Comparison of ENCODE assay signal across 8 mouse cellular contexts in the genomic region with DNA sequence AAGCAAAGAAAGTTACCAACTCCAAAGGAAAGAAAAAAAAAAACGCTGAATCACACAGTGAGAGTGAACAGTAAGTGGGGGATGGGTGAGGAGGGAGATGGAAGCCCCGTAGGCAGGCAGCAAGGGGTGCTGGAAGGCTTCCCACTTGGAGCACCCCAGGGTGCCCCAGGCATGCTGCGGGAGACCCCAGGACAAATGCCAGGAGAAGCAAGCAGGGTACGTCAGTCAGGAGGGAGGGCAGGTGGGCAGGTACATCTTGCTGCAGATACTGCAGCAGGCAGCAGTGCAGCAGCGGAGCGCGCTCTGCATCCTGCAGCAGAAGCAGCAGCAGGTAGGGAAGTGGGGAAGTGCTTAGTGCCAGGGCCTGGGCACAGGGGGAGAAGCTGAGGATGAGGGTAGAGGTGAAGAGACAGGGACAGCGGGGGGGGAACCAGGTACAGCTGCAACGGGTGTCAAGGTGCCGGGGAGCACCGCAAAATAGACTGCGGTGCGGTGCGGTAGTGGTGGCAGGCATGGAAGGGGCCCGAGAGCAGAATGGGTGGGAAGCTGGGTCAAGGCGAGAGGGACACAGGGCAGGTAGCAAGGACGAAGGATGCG. TPM values are rescaled to one million over a fixed set of nuclear protein-coding genes. Genes with fewer than 3 reads are reported as not detected.
DNase-seq lines count a peak whose midpoint lies in the region; ATAC-seq and TF ChIP-seq lines count a peak whose summit lies in the region.

A gene (plus strand): TSS at position 280 of the 597 bp plus-strand sequence.

- DNase-seq in heart, postnatal 4 days = no peak
- peak; percentile 41 for DNase-seq in CD4-positive helper T cell, adult 2 months (ENCODE audit: low read depth, low spot score)
- peak; percentile 78 for DNase-seq in cerebellum, adult 9-11 months
- DNase-seq in hindbrain, postnatal 0 days (ENCODE audit: low spot score) = no peak
- DNase-seq in thymus, postnatal 36 days = peak; percentile 21 to 39
- no peak for DNase-seq in gastrocnemius, adult 8-10 months (ENCODE audit: low spot score in 2 of 2)

- no peak for TF ChIP-seq CTCF in hindbrain, postnatal 0 days (IDR thresholded peaks at IDR 0.05; ENCODE audit: low read depth)

- H3K27me3 ChIP-seq in heart, embryonic 15.5 days = peaks cover 10% of the 10 kb centered on the region
- H3K27me3 ChIP-seq in hindbrain, postnatal 0 days (ENCODE audit: insufficient read depth, low read length) = no peaks in the 10 kb centered on the region
- peaks cover 40% of the 10 kb centered on the region for H3K27me3 ChIP-seq in liver, embryonic 16.5 days (ENCODE audit: control insufficient read depth, insufficient read depth, low read depth, low read length)

- WGBS in heart, embryonic 15.5 days = 4% methylated on average over 18 of the region's 18 CpGs
- WGBS in hindbrain, postnatal 0 days = 2% methylated on average over 18 of the region's 18 CpGs
- 5% methylated on average over 18 of the region's 18 CpGs for WGBS in liver, embryonic 16.5 days (ENCODE audit: insufficient replicate concordance)

- H3K9me3 ChIP-seq in heart, embryonic 15.5 days (replicated peaks) = peaks cover 12% of the 10 kb centered on the region; the same call in 1 of the 2 replicates
- H3K9me3 ChIP-seq in hindbrain, postnatal 0 days (ENCODE audit: low read length) = no peaks in the 10 kb centered on the region
- no peaks in the 10 kb centered on the region; the same call in 1 of the 2 replicates for H3K9me3 ChIP-seq in liver, embryonic 16.5 days (replicated peaks; ENCODE audit: control insufficient read depth, low read length)

- ATAC-seq in heart, embryonic 15.5 days (replicated peaks; ENCODE audit: insufficient number of reproducible peaks, insufficient read depth, low FRiP score, low read depth) = no peak
- ATAC-seq in hindbrain, postnatal 0 days = peak; percentile 0; the same call in 1 of the 2 replicates
- no peak for ATAC-seq in liver, embryonic 16.5 days (ENCODE audit: low read depth)

- H3K27ac ChIP-seq in heart, embryonic 15.5 days = no peak within 1 kb of the TSS
- peak within 1 kb of the TSS; percentile 95 for H3K27ac ChIP-seq in hindbrain, postnatal 0 days
- H3K27ac ChIP-seq in liver, embryonic 16.5 days (ENCODE audit: low read length) = no peak within 1 kb of the TSS

- peaks cover 19% of the 10 kb centered on the region for H3K4me1 ChIP-seq in heart, embryonic 15.5 days (replicated peaks)
- H3K4me1 ChIP-seq in hindbrain, postnatal 0 days (ENCODE audit: insufficient read depth, low read length) = peaks cover 11% of the 10 kb centered on the region
- no peaks in the 10 kb centered on the region for H3K4me1 ChIP-seq in liver, embryonic 16.5 days (ENCODE audit: control insufficient read depth, low read depth, low read length)

- H3K36me3 ChIP-seq in heart, embryonic 15.5 days = no peaks in the 10 kb centered on the region
- H3K36me3 ChIP-seq in hindbrain, postnatal 0 days (ENCODE audit: insufficient read depth, low read length) = no peaks in the 10 kb centered on the region
- no peaks in the 10 kb centered on the region for H3K36me3 ChIP-seq in liver, embryonic 16.5 days (ENCODE audit: control insufficient read depth, insufficient read depth)

- peak within 1 kb of the TSS; percentile 88 for H3K4me2 ChIP-seq in heart, embryonic 15.5 days
- peak within 1 kb of the TSS; percentile 80 for H3K4me2 ChIP-seq in hindbrain, postnatal 0 days (ENCODE audit: low read depth, low read length)
- H3K4me2 ChIP-seq in liver, embryonic 16.5 days (ENCODE audit: low read depth, low read length) = peak within 1 kb of the TSS; percentile 63

- H3K9ac ChIP-seq in heart, embryonic 15.5 days = peak within 1 kb of the TSS; percentile 69
- H3K9ac ChIP-seq in hindbrain, postnatal 0 days (replicated peaks; ENCODE audit: low read length) = peak within 1 kb of the TSS; percentile 84
- no peak within 1 kb of the TSS for H3K9ac ChIP-seq in liver, embryonic 16.5 days (ENCODE audit: low read depth, low read length)

- H3K4me3 ChIP-seq in heart, embryonic 15.5 days = peak within 1 kb of the TSS; percentile 66
- H3K4me3 ChIP-seq in hindbrain, postnatal 0 days (ENCODE audit: low read length) = peak within 1 kb of the TSS; percentile 83
- H3K4me3 ChIP-seq in liver, embryonic 16.5 days (ENCODE audit: low read depth, low read length) = peak within 1 kb of the TSS; percentile 65

RNA-seq across cellular contexts. Expression of the gene that starts here (rescaled TPM):
- polyA plus RNA-seq in heart, embryonic 15.5 days (2015; fragmentation: Nextera tagmentation; extraction: Ambion mirVana) = 1.3 and 1.9 TPM in 2 replicates
- 1 to 10 TPM; 1.5 to 2.6 TPM for total RNA-seq in heart, postnatal 4 days (2021)
- 8.7 and 10.4 TPM in 2 replicates for total RNA-seq in hindbrain, postnatal 0 days (2014; rRNA removed)
- polyA plus RNA-seq in hindbrain, postnatal 0 days (2015; fragmentation: Nextera tagmentation; extraction: Ambion mirVana) = 3.9 and 4.0 TPM in 2 replicates
- polyA plus RNA-seq in liver, embryonic 16.5 days (2015; fragmentation: Nextera tagmentation; extraction: Ambion mirVana) = 0.15 and 0.18 TPM in 2 replicates
- under 1 TPM; 0.40 to 0.92 (median 0.44) TPM for total RNA-seq in gastrocnemius, adult 8-10 months (2022)

Comparison
In these comparisons a context has a peak if more than half of its experiments do, and no peak if none do; other contexts are left out.
1. DNase-seq: peak in CD4-positive helper T cell, adult 2 months (single experiment), cerebellum, adult 9-11 months (single experiment) and thymus, postnatal 36 days (2 of 2); none in heart, postnatal 4 days (single experiment), hindbrain, postnatal 0 days (single experiment) and gastrocnemius, adult 8-10 months (0 of 2).
2. Peak in every context shown above with its lines, with median percentiles within 50 percentile points of each other: H3K4me2 ChIP-seq and H3K4me3 ChIP-seq.